ENCODE assay signal across 10 mouse cellular contexts in the genomic region with DNA sequence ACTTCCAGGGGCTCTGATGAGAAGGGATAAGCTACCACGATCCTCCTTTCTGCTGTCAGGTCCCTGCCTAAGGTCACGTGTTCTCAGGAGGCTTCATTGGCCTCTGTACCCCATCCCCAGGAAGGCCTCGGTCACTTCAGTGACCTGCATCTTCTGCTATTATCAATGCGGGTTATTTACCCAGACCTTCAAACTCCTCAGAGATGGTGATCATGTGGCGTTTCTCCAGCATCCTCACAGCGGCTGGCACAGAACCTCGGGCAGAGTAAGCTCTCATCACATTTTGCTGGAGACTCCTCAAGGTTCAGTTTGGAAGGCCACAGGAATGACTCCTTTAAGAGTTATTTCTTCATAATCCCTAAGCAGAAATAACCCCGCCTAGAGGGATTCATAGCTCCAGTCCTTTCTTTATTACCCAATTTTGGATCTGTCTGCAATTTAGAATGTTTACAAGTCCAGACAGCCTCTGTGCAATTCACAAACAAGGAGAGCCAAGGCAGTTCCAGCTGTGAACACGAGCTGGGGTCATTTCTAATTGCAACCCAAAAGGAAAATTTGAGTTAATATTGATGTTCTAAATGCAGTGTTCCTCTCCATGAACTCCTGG.
A peak's percentile ranks its signal among the peaks of the same experiment; 100 is the strongest.
DNase-seq lines count a peak whose midpoint lies in the region; ATAC-seq and TF ChIP-seq lines count a peak whose summit lies in the region.
"Had no signal": no experiment of that assay in that cellular context is flagged by ENCODE, and none has a peak within 500 bp of the region (broad histone marks: within the 10 kb centered on the region; RNA-seq: fewer than 3 reads in every experiment).

No protein-coding gene starts in this region.

- H3K79me2 ChIP-seq in heart, adult 2 months (replicated peaks; ENCODE audit: control insufficient read depth, insufficient read depth, low read length): no peaks in the 10 kb centered on the region
- no peaks in the 10 kb centered on the region for H3K79me2 ChIP-seq in liver, adult 2 months (ENCODE audit: control insufficient read depth, insufficient read depth, low read length)

- DNase-seq in heart, adult 2 months: peak; percentile 21 to 48
- no peak for DNase-seq in heart, postnatal 4 days
- peak; percentile 84 for DNase-seq in liver, adult 2 months (ENCODE audit: extremely low read depth, low read depth, low spot score)
- no peak for DNase-seq in liver
- peak; percentile 48 to 49 for DNase-seq in cerebellum, postnatal 10 days
- peak; percentile 40 for DNase-seq in lung, postnatal 25 days (ENCODE audit: low spot score)
- DNase-seq in spleen, adult 18-20 months: no peak

- H3K9ac ChIP-seq in heart, adult 2 months (ENCODE audit: low read depth, low read length): no peak overlapping the region
- no peak overlapping the region for H3K9ac ChIP-seq in liver, adult 2 months (ENCODE audit: low read depth, low read length)
- H3K9ac ChIP-seq in forebrain, embryonic 15.5 days (replicated peaks): no peak overlapping the region
- H3K9ac ChIP-seq: neural tube, embryonic 12.5 days had no signal

- TF ChIP-seq EP300 in heart, adult 2 months (IDR thresholded peaks at IDR 0.05; ENCODE audit: insufficient read depth, low read depth, low read length): no peak

- no peaks in the 10 kb centered on the region for H3K9me3 ChIP-seq in forebrain, embryonic 15.5 days
- H3K9me3 ChIP-seq: neural tube, embryonic 12.5 days had no signal

- H3K36me3 ChIP-seq in heart, adult 2 months (ENCODE audit: control insufficient read depth, insufficient read depth, low read length): no peaks in the 10 kb centered on the region
- H3K36me3 ChIP-seq in liver, adult 2 months (ENCODE audit: control insufficient read depth, insufficient read depth, low read length): no peaks in the 10 kb centered on the region
- no peaks in the 10 kb centered on the region for H3K36me3 ChIP-seq in forebrain, embryonic 15.5 days
- H3K36me3 ChIP-seq: neural tube, embryonic 12.5 days had no signal

- WGBS in heart, adult 2 months: 68% methylated on average over 9 of the region's 9 CpGs
- 37% methylated on average over 9 of the region's 9 CpGs for WGBS in liver, adult 2 months
- WGBS in forebrain, embryonic 15.5 days: 86% methylated on average over 9 of the region's 9 CpGs

- no peak overlapping the region for H3K4me3 ChIP-seq in heart, adult 2 months
- no peak overlapping the region for H3K4me3 ChIP-seq in liver, adult 2 months (ENCODE audit: insufficient read depth, low read depth, low read length)
- no peak overlapping the region for H3K4me3 ChIP-seq in forebrain, embryonic 15.5 days
- H3K4me3 ChIP-seq: neural tube, embryonic 12.5 days had no signal

- no peak overlapping the region for H3K4me2 ChIP-seq in forebrain, embryonic 15.5 days (replicated peaks)
- H3K4me2 ChIP-seq: neural tube, embryonic 12.5 days had no signal

- TF ChIP-seq POLR2A in heart, adult 2 months (IDR thresholded peaks at IDR 0.05; ENCODE audit: insufficient read depth, low read depth, low read length): no peak
- TF ChIP-seq POLR2A in liver, adult 2 months (IDR thresholded peaks at IDR 0.05; ENCODE audit: extremely low read depth, insufficient read depth, low read length): no peak

- intact Hi-C loops in heart, adult 2 months (cut with DNase I): no loop called here

- H3K4me1 ChIP-seq in heart, adult 2 months (ENCODE audit: control insufficient read depth, insufficient read depth, low read length): peaks cover 8% of the 10 kb centered on the region
- peaks cover 14% of the 10 kb centered on the region for H3K4me1 ChIP-seq in liver, adult 2 months (ENCODE audit: control insufficient read depth, insufficient read depth, low read length)
- no peaks in the 10 kb centered on the region for H3K4me1 ChIP-seq in forebrain, embryonic 15.5 days

- ATAC-seq in forebrain, embryonic 15.5 days (replicated peaks): no peak

- H3K27me3 ChIP-seq in heart, adult 2 months (ENCODE audit: control insufficient read depth, insufficient read depth, low read length): no peaks in the 10 kb centered on the region
- no peaks in the 10 kb centered on the region for H3K27me3 ChIP-seq in liver, adult 2 months (ENCODE audit: control insufficient read depth, insufficient read depth, low read length)
- H3K27me3 ChIP-seq in forebrain, embryonic 15.5 days: no peaks in the 10 kb centered on the region

- H3K27ac ChIP-seq in heart, adult 2 months: peak overlapping the region; percentile 67
- peak overlapping the region; percentile 98 for H3K27ac ChIP-seq in liver, adult 2 months (replicated peaks; ENCODE audit: insufficient read depth, low read depth, low read length)
- no peak overlapping the region for H3K27ac ChIP-seq in forebrain, embryonic 15.5 days (replicated peaks)
- H3K27ac ChIP-seq: macrophage; neural tube, embryonic 12.5 days had no signal

- TF ChIP-seq CTCF in heart, adult 2 months (IDR thresholded peaks at IDR 0.05): no peak
- TF ChIP-seq CTCF in liver, adult 2 months (IDR thresholded peaks at IDR 0.05; ENCODE audit: low read depth, low read length): no peak

Comparison
In these comparisons a context has a peak if more than half of its experiments do, and no peak if none do; other contexts are left out.
1. DNase-seq: peak in heart, adult 2 months (2 of 2), liver, adult 2 months (single experiment), cerebellum, postnatal 10 days (2 of 2) and lung, postnatal 25 days (single experiment); none in heart, postnatal 4 days (single experiment), liver (single experiment) and spleen, adult 18-20 months (0 of 2).